Mouse (Mus musculus) CH12F3 (cell line): ENCODE results near the gene Fgf23.

Experiments
- in situ Hi-C: fragments of 300-500 bp; cut with MboI; formaldehyde crosslinking; loops from 2 replicates; pipeline ENCODE4 v1.14.3; 2020; ENCODE audit warnings: low sequenced_read_pairs

The Fgf23 gene

GRCm38 (mm10) chr6:127109402-127109930 is 36.8 kb downstream of the Fgf23 start, which contains the start of gene Tigar:
Tigar (minus strand) TSS chr6:127109557.
- in situ Hi-C loops: no loop called here

- in situ Hi-C loops: no loop called here
Observed at GRCm38 (mm10) chr6:127114753-127115456, 42.2 kb downstream of the Fgf23 start.

DNA sequence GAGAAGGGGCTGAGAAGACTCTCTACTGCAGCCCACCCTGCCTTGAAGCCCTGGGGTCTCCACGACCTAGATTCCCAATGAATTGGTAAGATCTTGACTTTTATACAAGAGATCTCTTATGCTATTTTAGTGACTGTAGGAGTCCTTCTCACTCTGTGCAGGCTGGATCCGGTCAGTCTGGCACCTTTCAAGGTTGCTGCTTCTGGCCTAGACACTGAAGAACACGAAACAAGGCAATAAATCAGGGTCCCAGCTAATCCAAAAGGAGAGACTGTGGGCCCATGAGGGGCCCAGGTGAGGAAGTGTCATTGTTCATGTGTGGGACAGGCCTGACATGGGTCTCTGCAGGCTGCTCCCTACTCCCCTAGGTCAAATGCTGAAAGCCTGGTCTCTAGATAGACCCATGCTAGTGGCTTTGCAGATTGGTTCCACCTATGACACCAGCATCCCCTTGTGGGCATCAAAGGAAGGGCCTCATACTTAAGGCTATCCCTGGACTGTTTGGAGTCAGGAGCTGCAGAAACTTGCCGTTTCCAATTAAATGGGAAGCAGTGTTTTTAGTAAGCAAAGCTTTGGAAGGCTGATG is 49.6 kb downstream of the Fgf23 start:
- in situ Hi-C loops: loop anchor here (10.0 kb wide), 1 partner anchor 178 kb away; no protein-coding TSS in a partner anchor

- in situ Hi-C loops: loop anchor here (10.0 kb wide), 1 partner anchor 178 kb away; no protein-coding TSS in a partner anchor
Observed at GRCm38 (mm10) chr6:127122996-127123395, 50.3 kb downstream of the Fgf23 start.

GRCm38 (mm10) chr6:127123506-127123905 is 50.8 kb downstream of the Fgf23 start:
- in situ Hi-C loops: loop anchor here (10.0 kb wide), 1 partner anchor 179 kb away; no protein-coding TSS in a partner anchor

DNA sequence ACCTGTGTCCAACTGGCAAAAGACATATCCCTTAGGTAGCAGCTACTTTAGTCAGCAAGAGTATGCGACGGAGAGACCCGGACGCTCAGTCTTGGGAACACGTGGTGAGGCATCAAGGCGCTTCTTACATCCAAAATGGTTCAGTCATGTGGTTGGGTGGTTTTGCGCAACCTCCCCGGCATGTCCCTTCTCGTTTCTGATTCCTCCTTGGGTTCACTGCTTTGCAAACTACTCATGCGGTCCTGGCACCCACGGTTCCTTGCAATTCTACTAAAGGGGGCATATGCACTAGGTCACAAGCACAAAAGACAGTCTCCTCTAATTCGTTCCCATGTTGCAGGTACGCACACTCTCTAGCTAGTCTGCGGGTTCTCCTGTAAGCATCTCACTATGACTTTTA is 57.0 kb downstream of the Fgf23 start:
- in situ Hi-C loops: loop anchor here (10.0 kb wide), 1 partner anchor 185 kb away; no protein-coding TSS in a partner anchor

- in situ Hi-C loops: no loop called here
Observed at GRCm38 (mm10) chr6:127130377-127130776, 57.7 kb downstream of the Fgf23 start.
